Mouse (Mus musculus) neural tube, embryonic 12.5 days (tissue): ENCODE measurements around the gene Gm47969. TPM values are rescaled to one million over a fixed set of nuclear protein-coding genes. Genes with fewer than 3 reads are reported as not detected.

Experiments
- ATAC-seq: fragments of 200-750 bp; cut with Nextera tagmentation; 2 replicates; pipeline ENCODE4 v1.8.0; 2017; ENCODE audit warnings: low read depth, mild to moderate bottlenecking, moderate TSS enrichment, moderate library complexity; ENCODE audit not compliant: low FRiP score
- H3K27ac ChIP-seq: fragments of 300-500 bp; sonication (generic); 2 replicates; pipeline ENCODE4 v1.5.1; 2016
- H3K27me3 ChIP-seq: fragments of 300-500 bp; sonication (generic); replicated peaks from 2 replicates; pipeline ENCODE4 v1.6.1; 2016; ENCODE audit warnings: mild to moderate bottlenecking
- H3K36me3 ChIP-seq: fragments of 300-500 bp; sonication (generic); 2 replicates; pipeline ENCODE4 v1.6.1; 2016; ENCODE audit warnings: mild to moderate bottlenecking
- H3K4me1 ChIP-seq: fragments of 300-500 bp; sonication (generic); 2 replicates; pipeline ENCODE4 v1.6.1; 2016
- H3K4me2 ChIP-seq: fragments of 300-500 bp; sonication (generic); replicated peaks from 2 replicates; pipeline ENCODE4 v1.6.1; 2016; ENCODE audit warnings: mild to moderate bottlenecking
- H3K4me3 ChIP-seq: fragments of 300-500 bp; sonication (generic); 2 replicates; pipeline ENCODE4 v1.5.1; 2016
- H3K9ac ChIP-seq: fragments of 300-500 bp; sonication (generic); 2 replicates; pipeline ENCODE4 v1.6.1; 2016; ENCODE audit warnings: mild to moderate bottlenecking
- H3K9me3 ChIP-seq: fragments of 300-500 bp; sonication (generic); 2 replicates; pipeline ENCODE4 v1.6.1; 2016; ENCODE audit warnings: mild to moderate bottlenecking
- WGBS: fragments of 180-500 bp; shearing (Covaris S2); methylation state at CpG from one replicate; pipeline ENCODE4 v1.1.7; 2016; 5-methylcytosine and 5-hydroxymethylcytosine counted together
- polyA plus RNA-seq: library from polyadenylated mRNA; unstranded; fragments of >200 nt; fragmentation: Nextera tagmentation; extraction: Ambion mirVana; gene quantifications from 2 replicates; pipeline ENCODE4 v1.2.1, GENCODE M21; 2016

The Gm47969 gene
- polyA plus RNA-seq, 1 experiment from 2014 or later: not detected

GRCm38 (mm10) chr1:83084790-83085189, 40.1 kb downstream of the Gm47969 start:
- H3K4me3 ChIP-seq: no peak overlapping the region
- no peaks in the 10 kb centered on the region for H3K36me3 ChIP-seq
- H3K4me1 ChIP-seq: no peaks in the 10 kb centered on the region
- H3K9me3 ChIP-seq: no peaks in the 10 kb centered on the region
- 91% methylated on average over 2 of the region's 2 CpGs for WGBS
- no peaks in the 10 kb centered on the region for H3K27me3 ChIP-seq
- no peak overlapping the region for H3K4me2 ChIP-seq
- no peak for ATAC-seq
- H3K27ac ChIP-seq: no peak overlapping the region
- H3K9ac ChIP-seq: no peak overlapping the region

- 66% methylated on average over 3 of the region's 3 CpGs for WGBS
- no peak overlapping the region for H3K4me2 ChIP-seq
- no peak overlapping the region for H3K9ac ChIP-seq
- H3K4me3 ChIP-seq: no peak overlapping the region
- no peaks in the 10 kb centered on the region for H3K27me3 ChIP-seq
- H3K9me3 ChIP-seq: no peaks in the 10 kb centered on the region
- H3K4me1 ChIP-seq: no peaks in the 10 kb centered on the region
- no peaks in the 10 kb centered on the region for H3K36me3 ChIP-seq
- ATAC-seq: no peak
- H3K27ac ChIP-seq: no peak overlapping the region
Measured at GRCm38 (mm10) chr1:83091268-83091667, 46.5 kb downstream of the Gm47969 start.

Other genes with a start within 250 kb of the Gm47969 start
- 44.7 and 54.5 TPM in 2 replicates for gene Agfg1, start 205.4 kb upstream of the Gm47969 start, polyA plus RNA-seq
- gene A030005L19Rik, start 131.6 kb upstream of the Gm47969 start, polyA plus RNA-seq: 0.33 and 0.43 TPM in 2 replicates
- not detected in 2 replicates for gene A030014E15Rik, start 120.0 kb upstream of the Gm47969 start, polyA plus RNA-seq
- not detected in 2 replicates for gene Gm6217, start 113.5 kb upstream of the Gm47969 start, polyA plus RNA-seq
- gene A030003K21Rik, start 101.5 kb upstream of the Gm47969 start, polyA plus RNA-seq: not detected in 2 replicates
- gene Gm7544, start 88.9 kb upstream of the Gm47969 start, polyA plus RNA-seq: not detected in 2 replicates
- gene Gm47955, start 84.6 kb upstream of the Gm47969 start, polyA plus RNA-seq: not detected in 2 replicates
- gene Gm47959, start 44.4 kb upstream of the Gm47969 start, polyA plus RNA-seq: not detected in 2 replicates
- gene Slc19a3, start 6.5 kb upstream of the Gm47969 start, polyA plus RNA-seq: 0.28 and 0.82 TPM in 2 replicates
- gene Krtap28-10, start 2.5 kb upstream of the Gm47969 start, polyA plus RNA-seq: not detected in 2 replicates
- not detected in 2 replicates for gene A030005K14Rik, start 14.4 kb downstream of the Gm47969 start, polyA plus RNA-seq
- gene Krtap28-13, start 16.0 kb downstream of the Gm47969 start, polyA plus RNA-seq: not detected in 2 replicates
- not detected in 2 replicates for gene Ccl20, start 71.8 kb downstream of the Gm47969 start, polyA plus RNA-seq
- gene Daw1, start 114.8 kb downstream of the Gm47969 start, polyA plus RNA-seq: 0.11 TPM in 1 of 2 replicates, not detected in the other